Mouse (Mus musculus) stomach, embryonic 14.5 days (tissue): ENCODE data around the gene Ism1. TPM values are rescaled to one million over a fixed set of nuclear protein-coding genes. Genes with fewer than 3 reads are reported as not detected.

ENCODE experiments used
- ATAC-seq: fragments of 200-750 bp; cut with Nextera tagmentation; 2 replicates; pipeline ENCODE4 v1.8.0; 2017; ENCODE audit warnings: low read depth, moderate TSS enrichment; ENCODE audit not compliant: insufficient number of reproducible peaks, insufficient read depth, low FRiP score
- H3K27ac ChIP-seq: fragments of 300-500 bp; sonication (generic); 2 replicates; pipeline ENCODE4 v1.5.1; 2014; ENCODE audit warnings: mild to moderate bottlenecking, low read length, moderate library complexity, mixed read lengths
- H3K27me3 ChIP-seq: fragments of 300-500 bp; sonication (generic); 2 replicates; pipeline ENCODE4 v1.6.1; 2014; ENCODE audit warnings: low read length, control low read depth, mixed read lengths; ENCODE audit not compliant: control insufficient read depth, insufficient read depth
- H3K36me3 ChIP-seq: fragments of 300-500 bp; sonication (generic); 2 replicates; pipeline ENCODE4 v1.6.1; 2014; ENCODE audit warnings: mild to moderate bottlenecking, control low read depth, low read length, moderate library complexity, mixed read lengths; ENCODE audit not compliant: control insufficient read depth, insufficient read depth
- H3K4me1 ChIP-seq: fragments of 300-500 bp; sonication (generic); 2 replicates; pipeline ENCODE4 v1.6.1; 2014; ENCODE audit warnings: low read length, control low read depth, mixed read lengths; ENCODE audit not compliant: control insufficient read depth, insufficient read depth
- H3K4me2 ChIP-seq: fragments of 300-500 bp; sonication (generic); replicated peaks from 2 replicates; pipeline ENCODE4 v1.6.1; 2014; ENCODE audit warnings: low read depth, low read length, control low read depth
- H3K4me3 ChIP-seq: fragments of 300-500 bp; sonication (generic); 2 replicates; pipeline ENCODE4 v1.5.1; 2014; ENCODE audit warnings: low read depth, low read length, control low read depth
- H3K9ac ChIP-seq: fragments of 300-500 bp; sonication (generic); replicated peaks from 2 replicates; pipeline ENCODE4 v1.6.1; 2014; ENCODE audit warnings: low read depth, mild to moderate bottlenecking, control low read depth, low read length, moderate library complexity, mixed read lengths
- H3K9me3 ChIP-seq: fragments of 300-500 bp; sonication (generic); 2 replicates; pipeline ENCODE4 v1.6.1; 2016; ENCODE audit warnings: low read depth, low read length, control low read depth; ENCODE audit not compliant: control insufficient read depth
- WGBS: fragments of 180-500 bp; shearing (Covaris S2); extraction: QIAGEN DNeasy Blood & Tissue Kit; methylation state at CpG from one replicate; pipeline ENCODE4 v1.1.7; 2014; 5-methylcytosine and 5-hydroxymethylcytosine counted together
- polyA plus RNA-seq: library from polyadenylated mRNA; unstranded; fragments of >200 nt; fragmentation: Nextera tagmentation; extraction: Ambion mirVana; gene quantifications from 2 replicates; pipeline ENCODE4 v1.2.1, GENCODE M21; 2014

Gene Ism1
- polyA plus RNA-seq, 1 experiment from 2014 or later, result 3.2 TPM

DNA sequence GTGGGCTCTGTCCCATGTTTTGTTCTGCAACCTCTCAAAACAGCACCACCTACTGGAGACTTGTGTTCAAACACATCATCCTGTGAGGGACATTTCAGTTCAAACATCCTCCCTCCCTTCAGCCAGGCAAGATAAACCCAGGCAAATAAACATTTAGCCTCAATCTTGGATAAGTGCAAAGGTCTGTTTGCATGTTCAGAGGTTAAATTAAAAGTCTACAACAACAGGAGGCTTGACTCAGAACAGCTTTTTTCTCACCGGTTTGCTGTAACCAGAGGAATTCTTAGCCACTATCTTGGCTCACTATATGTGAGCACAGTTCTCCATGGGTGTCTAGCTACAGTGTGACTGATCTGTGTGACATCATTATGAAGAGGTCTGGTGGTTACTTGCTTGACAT, 22.6 kb downstream of the Ism1 start:
- 84% methylated on average over 1 of the region's 1 CpGs for WGBS
- no peaks in the 10 kb centered on the region for H3K36me3 ChIP-seq
- H3K27me3 ChIP-seq, result no peaks in the 10 kb centered on the region
- no peak overlapping the region for H3K4me3 ChIP-seq
- no peak overlapping the region for H3K9ac ChIP-seq
- H3K4me1 ChIP-seq, result no peaks in the 10 kb centered on the region
- H3K9me3 ChIP-seq, result peaks cover 6% of the 10 kb centered on the region; the same call in 1 of the 2 replicates
- no peak overlapping the region for H3K27ac ChIP-seq
- no peak overlapping the region for H3K4me2 ChIP-seq
- no peak for ATAC-seq

DNA sequence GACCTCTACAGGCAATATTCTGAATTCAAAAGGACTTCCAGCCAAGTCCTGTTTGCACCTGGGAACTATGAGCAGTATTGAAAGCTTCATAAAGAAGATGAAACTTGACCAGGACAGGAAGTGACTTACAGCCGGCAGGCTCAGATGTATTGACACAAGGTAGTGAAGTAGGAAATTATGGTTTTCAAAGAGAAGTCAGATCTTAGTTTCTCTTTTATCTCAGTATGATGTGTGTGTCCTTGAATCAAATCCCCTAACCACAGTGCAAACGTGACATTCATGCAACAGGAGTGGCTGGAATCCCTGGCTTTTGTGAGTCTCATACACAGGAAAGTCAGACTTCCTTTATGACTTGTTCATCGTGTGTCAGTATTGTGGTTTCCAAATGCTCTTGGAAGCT, 27.0 kb downstream of the Ism1 start:
- H3K4me1 ChIP-seq, result no peaks in the 10 kb centered on the region
- no peak overlapping the region for H3K27ac ChIP-seq
- no peaks in the 10 kb centered on the region for H3K36me3 ChIP-seq
- no peak overlapping the region for H3K4me2 ChIP-seq
- H3K9me3 ChIP-seq, result peaks cover 6% of the 10 kb centered on the region; the same call in 1 of the 2 replicates
- 61% methylated on average over 3 of the region's 3 CpGs for WGBS
- no peaks in the 10 kb centered on the region for H3K27me3 ChIP-seq
- no peak overlapping the region for H3K4me3 ChIP-seq
- no peak for ATAC-seq
- no peak overlapping the region for H3K9ac ChIP-seq

DNA sequence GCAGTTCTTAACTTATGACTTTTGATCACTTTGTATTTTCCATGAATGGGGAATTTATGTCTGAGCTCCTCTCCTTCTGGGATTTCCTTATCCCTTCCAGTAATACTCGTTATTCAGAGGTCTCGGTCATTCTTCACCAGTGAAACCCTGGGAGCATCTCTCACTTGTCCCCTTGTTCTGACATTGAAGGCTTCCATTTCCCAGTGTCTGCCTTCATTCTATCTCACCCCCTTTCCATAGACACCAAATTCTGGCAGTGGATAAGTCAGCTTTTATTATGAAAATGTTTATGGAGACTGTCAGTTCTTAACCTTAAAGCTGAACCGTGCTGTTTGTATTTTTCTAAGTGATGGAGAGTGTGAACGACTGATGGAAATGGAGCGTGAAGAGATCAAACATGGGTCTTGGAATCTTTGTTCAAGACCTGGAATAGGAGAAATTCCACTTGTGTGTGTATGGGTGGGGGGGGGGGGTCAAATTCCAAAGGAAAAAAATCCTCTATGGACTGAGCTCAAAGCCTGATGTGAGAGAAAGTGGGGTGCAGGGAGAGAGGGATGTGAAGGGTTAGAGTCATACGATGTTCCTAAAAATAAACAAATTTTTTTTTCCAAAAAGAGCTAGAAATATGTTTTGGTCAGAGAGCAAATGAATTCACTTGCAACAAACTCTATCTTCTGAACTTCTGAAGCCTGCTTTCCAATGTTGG, 30.4 kb downstream of the Ism1 start:
- Histone ChIP-seq H3K27ac (no peak overlapping the region), H3K4me2 (no peak overlapping the region), H3K4me1 (no peaks in the 10 kb centered on the region), H3K4me3 (no peak overlapping the region), H3K9me3 (no peaks in the 10 kb centered on the region), H3K27me3 (no peaks in the 10 kb centered on the region), H3K9ac (no peak overlapping the region), H3K36me3 (no peaks in the 10 kb centered on the region)
- WGBS, result 67% methylated on average over 6 of the region's 6 CpGs
- no peak for ATAC-seq

DNA sequence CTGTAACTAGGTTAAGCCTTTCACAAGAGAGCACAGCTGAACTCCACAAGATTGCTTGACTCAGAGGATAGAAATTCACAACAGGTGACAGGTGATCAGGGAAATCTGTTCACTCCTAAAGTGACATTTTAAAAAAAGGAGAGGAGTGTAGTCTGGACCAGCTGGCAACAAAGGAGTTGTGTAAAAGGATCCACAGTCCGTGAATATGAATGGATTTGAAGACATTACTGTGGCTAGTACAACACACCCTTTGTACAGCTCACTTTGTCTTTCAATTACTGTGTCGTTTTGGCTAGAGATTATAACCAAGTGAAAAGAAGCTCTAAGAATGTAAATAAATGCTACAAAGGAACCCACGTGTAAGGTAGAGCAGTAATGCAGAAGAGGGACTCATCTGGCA, 33.7 kb downstream of the Ism1 start:
- Histone ChIP-seq H3K4me1 (no peaks in the 10 kb centered on the region), H3K9me3 (no peaks in the 10 kb centered on the region), H3K27ac (no peak overlapping the region), H3K4me3 (no peak overlapping the region), H3K27me3 (no peaks in the 10 kb centered on the region), H3K9ac (no peak overlapping the region), H3K36me3 (no peaks in the 10 kb centered on the region), H3K4me2 (no peak overlapping the region)
- WGBS, result 39% methylated on average over 3 of the region's 3 CpGs
- ATAC-seq, result no peak

DNA sequence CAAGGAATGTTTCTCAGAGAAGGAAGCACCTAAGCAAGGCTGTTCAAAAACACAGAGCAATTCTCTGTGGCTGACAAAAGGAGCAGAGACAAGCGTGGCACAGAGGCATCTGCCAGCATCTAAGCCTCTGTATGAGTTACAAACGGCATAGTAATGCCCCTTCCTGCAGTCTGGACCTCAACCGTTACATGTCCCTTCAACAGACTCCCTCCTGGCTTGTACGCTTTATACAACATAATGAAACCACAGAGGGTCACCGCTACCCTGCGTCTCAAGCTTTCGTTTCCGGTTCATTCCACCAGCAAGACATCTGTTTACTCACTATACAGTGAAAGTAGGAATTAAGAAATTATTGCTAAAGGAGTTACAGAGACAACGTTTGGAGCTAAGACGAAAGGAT, 34.1 kb downstream of the Ism1 start:
- Histone ChIP-seq H3K4me1 (no peaks in the 10 kb centered on the region), H3K4me3 (no peak overlapping the region), H3K9me3 (no peaks in the 10 kb centered on the region), H3K36me3 (no peaks in the 10 kb centered on the region), H3K4me2 (no peak overlapping the region), H3K27me3 (no peaks in the 10 kb centered on the region), H3K9ac (no peak overlapping the region), H3K27ac (no peak overlapping the region)
- 82% methylated on average over 10 of the region's 10 CpGs for WGBS
- ATAC-seq, result no peak

DNA sequence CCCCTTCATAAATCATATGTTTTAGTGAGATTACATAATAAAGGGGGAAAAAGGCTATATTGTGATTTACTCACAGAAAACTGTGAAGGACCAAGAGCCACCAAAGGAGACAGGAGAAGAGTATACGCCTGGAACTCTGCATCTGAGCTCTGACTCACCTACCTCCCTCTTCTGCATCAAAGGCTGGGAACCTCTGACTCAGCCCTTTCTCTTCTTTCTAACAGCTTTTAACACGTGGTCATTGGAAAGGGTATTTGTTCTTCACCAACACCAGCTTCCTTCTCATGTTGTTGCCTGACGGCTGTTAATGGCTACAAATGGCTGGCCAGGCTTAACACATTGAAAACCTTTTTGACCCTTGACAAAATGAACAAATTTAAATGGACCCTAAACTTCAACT, 36.2 kb downstream of the Ism1 start:
- no peak for ATAC-seq
- 57% methylated on average over 3 of the region's 3 CpGs for WGBS
- no peaks in the 10 kb centered on the region for H3K4me1 ChIP-seq

DNA sequence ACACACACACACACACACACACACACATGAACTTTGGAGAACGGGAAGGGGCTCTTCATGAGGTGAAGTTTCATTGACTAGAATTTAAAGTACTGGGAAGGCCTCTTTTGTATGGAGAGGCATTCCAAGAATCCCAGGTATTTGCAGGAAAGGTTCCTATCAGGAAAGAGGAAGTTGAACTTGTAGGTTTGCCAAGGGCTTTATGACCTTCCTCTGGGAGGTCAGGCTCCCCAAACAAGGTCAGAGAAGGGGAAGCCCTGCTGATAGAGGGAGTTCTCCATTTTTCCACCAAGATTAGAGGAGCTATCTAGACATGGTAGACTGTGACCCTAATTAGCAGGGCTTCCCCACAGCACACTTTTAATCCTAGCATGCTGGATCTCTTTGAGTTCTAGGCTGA, 39.8 kb downstream of the Ism1 start:
- H3K4me2 ChIP-seq, result no peak overlapping the region
- H3K9ac ChIP-seq, result no peak overlapping the region
- no peaks in the 10 kb centered on the region for H3K9me3 ChIP-seq
- no peak overlapping the region for H3K27ac ChIP-seq
- no peaks in the 10 kb centered on the region for H3K27me3 ChIP-seq
- ATAC-seq, result no peak
- WGBS, result 47% methylated on average over 1 of the region's 1 CpGs
- H3K4me1 ChIP-seq, result no peaks in the 10 kb centered on the region
- no peak overlapping the region for H3K4me3 ChIP-seq
- no peaks in the 10 kb centered on the region for H3K36me3 ChIP-seq

More for the DNA sequence above, 36.2 kb downstream of the Ism1 start:
- H3K27ac ChIP-seq, result no peak overlapping the region
- H3K9ac ChIP-seq, result no peak overlapping the region
- H3K36me3 ChIP-seq, result no peaks in the 10 kb centered on the region
- no peak overlapping the region for H3K4me2 ChIP-seq
- H3K9me3 ChIP-seq, result no peaks in the 10 kb centered on the region
- H3K4me3 ChIP-seq, result no peak overlapping the region
- H3K27me3 ChIP-seq, result no peaks in the 10 kb centered on the region

DNA sequence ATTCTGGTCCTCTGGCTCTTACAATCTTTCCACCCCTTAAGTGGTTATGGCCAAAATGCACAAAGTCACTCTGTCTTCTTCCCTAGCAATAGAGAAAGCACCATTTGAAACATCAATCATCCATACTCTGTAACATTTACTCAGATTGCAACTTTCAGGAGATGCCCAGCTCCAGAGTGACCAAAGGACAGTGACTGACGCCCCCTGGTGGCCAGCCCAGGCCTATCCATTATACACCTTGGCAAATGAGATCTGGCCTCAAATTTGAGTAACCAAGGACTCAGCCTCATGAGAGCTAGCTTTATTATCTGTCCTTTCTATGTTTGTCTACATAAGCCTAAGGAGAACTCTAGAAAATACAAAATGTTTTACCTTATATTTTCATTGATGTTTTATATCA, 44.7 kb downstream of the Ism1 start:
- Histone ChIP-seq H3K9me3 (no peaks in the 10 kb centered on the region), H3K4me2 (no peak overlapping the region), H3K4me1 (0 out of 2 replicates have a peak, but pooled peaks cover 4% of the 10 kb centered on the region), H3K4me3 (no peak overlapping the region), H3K9ac (no peak overlapping the region), H3K36me3 (no peaks in the 10 kb centered on the region), H3K27me3 (no peaks in the 10 kb centered on the region), H3K27ac (no peak overlapping the region)
- WGBS, result 0% methylated on average over 1 of the region's 1 CpGs
- ATAC-seq, result no peak

DNA sequence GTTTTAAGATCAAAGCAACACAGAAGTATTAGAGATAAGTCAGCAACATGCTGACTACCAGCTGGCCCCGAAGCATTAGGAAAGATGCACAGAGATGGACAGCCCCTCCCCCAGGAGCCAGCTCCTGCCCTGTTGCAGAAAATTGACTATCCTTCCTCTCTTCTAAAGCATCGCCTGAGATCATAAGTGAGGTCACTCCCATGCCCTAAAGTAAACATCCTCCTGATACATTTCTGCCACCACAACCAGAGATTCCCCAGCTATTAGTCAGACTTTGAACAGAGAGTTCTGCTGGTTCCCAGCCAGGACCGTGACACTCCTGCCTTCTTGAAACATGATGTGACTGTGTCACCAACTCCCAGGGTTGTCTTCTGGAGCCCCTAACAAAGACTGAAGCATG, 45.3 kb downstream of the Ism1 start:
- Histone ChIP-seq H3K9ac (no peak overlapping the region), H3K9me3 (no peaks in the 10 kb centered on the region), H3K4me1 (0 out of 2 replicates have a peak, but pooled peaks cover 4% of the 10 kb centered on the region), H3K36me3 (no peaks in the 10 kb centered on the region), H3K27ac (no peak overlapping the region), H3K27me3 (no peaks in the 10 kb centered on the region), H3K4me2 (no peak overlapping the region), H3K4me3 (no peak overlapping the region)
- ATAC-seq, result no peak
- WGBS, result 20% methylated on average over 3 of the region's 3 CpGs
